22 mouse cellular contexts compared by ENCODE assay signal in the genomic region with DNA sequence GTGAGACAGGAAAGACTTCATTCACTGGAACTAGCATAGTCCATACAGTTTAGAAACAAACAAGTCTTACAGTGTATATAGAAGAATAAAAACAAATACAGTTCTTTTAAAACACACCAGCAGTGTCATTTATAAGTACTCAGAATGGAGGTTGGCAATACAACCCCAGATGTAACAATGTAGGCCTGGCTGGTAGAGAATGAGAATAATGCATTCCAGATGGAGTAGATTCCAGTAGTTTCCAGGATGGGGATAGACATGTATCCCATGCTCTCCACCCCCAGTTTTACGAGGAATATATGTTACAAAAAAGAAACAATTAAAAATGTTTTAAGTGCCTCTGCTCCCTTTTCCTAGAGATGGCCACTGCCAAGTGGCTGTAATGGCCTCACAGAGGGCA. TPM values are rescaled to one million over a fixed set of nuclear protein-coding genes. Genes with fewer than 3 reads are reported as not detected.
DNase-seq lines count a peak whose midpoint lies in the region; ATAC-seq lines count a peak whose summit lies in the region.
"Had no signal": no experiment of that assay in that cellular context is flagged by ENCODE, and none has a peak within 500 bp of the region (broad histone marks: within the 10 kb centered on the region; RNA-seq: fewer than 3 reads in every experiment).

No protein-coding gene starts in this region.

- H3K9me3 ChIP-seq in embryonic facial prominence, embryonic 11.5 days (replicated peaks; ENCODE audit: control insufficient read depth, low read length) = no peaks in the 10 kb centered on the region
- no peaks in the 10 kb centered on the region for H3K9me3 ChIP-seq in embryonic facial prominence, embryonic 15.5 days (replicated peaks)
- H3K9me3 ChIP-seq in limb, embryonic 13.5 days = no peaks in the 10 kb centered on the region
- H3K9me3 ChIP-seq: forebrain, embryonic 12.5 days; G1E; heart, embryonic 12.5 days; hindbrain, embryonic 10.5 days; intestine, embryonic 15.5 days had no signal

- no peaks in the 10 kb centered on the region for H3K4me1 ChIP-seq in embryonic facial prominence, embryonic 11.5 days (ENCODE audit: control insufficient read depth, insufficient read depth, low read length)
- H3K4me1 ChIP-seq in embryonic facial prominence, embryonic 15.5 days = peaks cover 19% of the 10 kb centered on the region
- H3K4me1 ChIP-seq in limb, embryonic 13.5 days = peaks cover 41% of the 10 kb centered on the region

- no peak for ATAC-seq in embryonic facial prominence, embryonic 11.5 days (replicated peaks; ENCODE audit: insufficient number of reproducible peaks, low FRiP score, low TSS enrichment, low read depth)
- no peak for ATAC-seq in embryonic facial prominence, embryonic 15.5 days (ENCODE audit: insufficient number of reproducible peaks, low FRiP score, low TSS enrichment, low read depth)
- ATAC-seq in limb, embryonic 13.5 days (ENCODE audit: low FRiP score, low read depth) = no peak
- ATAC-seq: CD4-positive, CD25-positive, alpha-beta regulatory T cell, adult 4 months; forebrain, embryonic 16.5 days; intestine, embryonic 15.5 days had no signal

- H3K27ac ChIP-seq in embryonic facial prominence, embryonic 11.5 days (replicated peaks; ENCODE audit: low read depth, low read length) = no peak overlapping the region
- peak overlapping the region; percentile 58; the same call in 1 of the 2 replicates for H3K27ac ChIP-seq in embryonic facial prominence, embryonic 15.5 days (replicated peaks)
- 0 out of 2 replicates have a peak overlapping the region, but pooled peaks have one; percentile 23 for H3K27ac ChIP-seq in limb, embryonic 13.5 days
- H3K27ac ChIP-seq: forebrain, embryonic 12.5 days; gastrocnemius, adult 2 months; hindbrain, embryonic 10.5 days; hindbrain, embryonic 14.5 days; intestine, embryonic 15.5 days had no signal

- H3K4me2 ChIP-seq in embryonic facial prominence, embryonic 11.5 days (ENCODE audit: low read depth, low read length) = no peak overlapping the region
- H3K4me2 ChIP-seq in embryonic facial prominence, embryonic 15.5 days (replicated peaks) = no peak overlapping the region
- H3K4me2 ChIP-seq in limb, embryonic 13.5 days (replicated peaks) = no peak overlapping the region
- H3K4me2 ChIP-seq: forebrain, embryonic 12.5 days; heart, embryonic 12.5 days; hindbrain, embryonic 14.5 days; intestine, embryonic 15.5 days had no signal

- peak; percentile 51 for DNase-seq in NIH3T3 (ENCODE audit: low read depth)
- peak; percentile 33 for DNase-seq in embryonic facial prominence, embryonic 11.5 days (ENCODE audit: low spot score)
- no peak for DNase-seq in left cerebral cortex, postnatal 4 days
- no peak for DNase-seq in urinary bladder, postnatal 4 days (ENCODE audit: low spot score in 2 of 2)
- no peak for DNase-seq in frontal cortex, adult 2 months (ENCODE audit: extremely low spot score in 1 of 2, low spot score in 1 of 2)
- DNase-seq: adrenal gland, postnatal 10 days; B cell, adult 2 months; cerebellum, adult 11 months; cerebellum, adult 9-11 months; cerebellum, postnatal 36 days; gastrocnemius, adult 2 months; gastrocnemius, postnatal 25 days had no signal

- 34% methylated on average over 1 of the region's 1 CpGs for WGBS in embryonic facial prominence, embryonic 11.5 days
- WGBS in embryonic facial prominence, embryonic 15.5 days = 29% methylated on average over 1 of the region's 1 CpGs
- 31% methylated on average over 1 of the region's 1 CpGs for WGBS in limb, embryonic 13.5 days

- H3K36me3 ChIP-seq in embryonic facial prominence, embryonic 11.5 days (replicated peaks; ENCODE audit: control insufficient read depth, insufficient read depth, low read depth, low read length) = no peaks in the 10 kb centered on the region
- H3K36me3 ChIP-seq in embryonic facial prominence, embryonic 15.5 days = no peaks in the 10 kb centered on the region
- no peaks in the 10 kb centered on the region for H3K36me3 ChIP-seq in limb, embryonic 13.5 days
- H3K36me3 ChIP-seq: forebrain, embryonic 12.5 days; G1E; heart, embryonic 12.5 days; hindbrain, embryonic 10.5 days; intestine, embryonic 15.5 days had no signal

- intact Hi-C loops in left cerebral cortex, postnatal 4 days (cut with DNase I) = no loop called here

- no peaks in the 10 kb centered on the region for H3K27me3 ChIP-seq in embryonic facial prominence, embryonic 11.5 days (ENCODE audit: control insufficient read depth, insufficient read depth, low read length)
- H3K27me3 ChIP-seq in embryonic facial prominence, embryonic 15.5 days = no peaks in the 10 kb centered on the region
- no peaks in the 10 kb centered on the region for H3K27me3 ChIP-seq in limb, embryonic 13.5 days
- H3K27me3 ChIP-seq: forebrain, embryonic 12.5 days; heart, embryonic 12.5 days; intestine, embryonic 15.5 days had no signal

- H3K9ac ChIP-seq in embryonic facial prominence, embryonic 11.5 days (replicated peaks; ENCODE audit: low read length) = no peak overlapping the region
- no peak overlapping the region for H3K9ac ChIP-seq in embryonic facial prominence, embryonic 15.5 days
- H3K9ac ChIP-seq in limb, embryonic 13.5 days = no peak overlapping the region
- H3K9ac ChIP-seq: forebrain, embryonic 12.5 days; heart, embryonic 12.5 days; hindbrain, embryonic 14.5 days; intestine, embryonic 15.5 days had no signal

- H3K4me3 ChIP-seq in embryonic facial prominence, embryonic 11.5 days (ENCODE audit: low read depth, low read length) = no peak overlapping the region
- no peak overlapping the region for H3K4me3 ChIP-seq in embryonic facial prominence, embryonic 15.5 days (replicated peaks)
- H3K4me3 ChIP-seq in limb, embryonic 13.5 days = no peak overlapping the region
- H3K4me3 ChIP-seq: forebrain, embryonic 12.5 days; gastrocnemius, adult 2 months; heart, embryonic 12.5 days; hindbrain, embryonic 10.5 days; intestine, embryonic 15.5 days had no signal

RNA-seq across cellular contexts. Expression of a gene that starts 29.2 kb away (rescaled TPM):
- polyA plus RNA-seq in embryonic facial prominence, embryonic 11.5 days (2014; fragmentation: Nextera tagmentation; extraction: Ambion mirVana) = 11.3 and 12.3 TPM in 2 replicates
- 9.7 and 10.0 TPM in 2 replicates for polyA plus RNA-seq in embryonic facial prominence, embryonic 15.5 days (2015; fragmentation: Nextera tagmentation; extraction: Ambion mirVana)
- polyA plus RNA-seq in limb, embryonic 13.5 days (2015; fragmentation: Nextera tagmentation; extraction: Ambion mirVana) = 12.2 and 12.3 TPM in 2 replicates
- 10 to 100 TPM; 52.2 to 63.3 TPM for total RNA-seq in left cerebral cortex, postnatal 4 days (2021)
- 30.9 and 33.5 TPM in 2 replicates for polyA plus RNA-seq in frontal cortex, adult 2 months (2012; rRNA removed)

Comparison
In these comparisons a context has a peak if more than half of its experiments do, and no peak if none do; other contexts are left out.
1. DNase-seq: peak in NIH3T3 (single experiment) and embryonic facial prominence, embryonic 11.5 days (single experiment); none in left cerebral cortex, postnatal 4 days (single experiment), urinary bladder, postnatal 4 days (0 of 2) and frontal cortex, adult 2 months (0 of 2).